Mouse (Mus musculus) urinary bladder, adult 2 months (tissue): ENCODE data around the gene Olfr313. TPM values are rescaled to one million over a fixed set of nuclear protein-coding genes. Genes with fewer than 3 reads are reported as not detected.
A peak's percentile ranks its signal among the peaks of the same experiment; 100 is the strongest.
"Not testable (repeated sequence)": the region's sequence is repeated elsewhere in the genome, so short reads cannot be mapped to it uniquely, and the experiment has no call there.

ENCODE experiments used
- DNase-seq: peaks from one replicate; pipeline ENCODE4 v3.0.0; 2022; ENCODE audit warnings: low spot score
- polyA plus RNA-seq: library from polyadenylated mRNA; depleted of rRNA; stranded (reverse); fragments of >200 nt; gene quantifications from 2 replicates; pipeline ENCODE4 v1.2.3, GENCODE M21; 2012; rRNA removed

Gene Olfr313
- 0.01 TPM in 1 of 2 replicates, not detected in the other for polyA plus RNA-seq

DNA sequence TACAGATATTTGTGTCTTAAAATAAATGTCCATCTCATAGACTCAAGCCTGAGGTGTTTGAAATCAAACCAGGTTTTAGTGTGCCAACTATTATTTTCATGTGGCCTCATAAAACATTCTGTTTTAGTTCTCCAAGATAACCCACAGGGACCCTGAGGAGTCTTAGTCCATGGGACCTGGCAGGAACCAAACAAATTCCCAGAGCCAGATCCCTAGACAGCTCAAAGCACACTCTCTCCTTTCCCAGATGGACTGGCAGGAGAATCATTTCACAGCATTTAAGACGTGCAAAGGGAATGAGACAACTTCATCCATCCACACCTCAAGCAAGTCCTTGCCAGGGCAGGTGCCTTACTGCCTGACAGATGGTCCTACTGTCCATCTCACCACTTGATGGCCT is at the start of gene Olfr313:
Gene Olfr313, plus strand, starts transcription at position 301 of the 400 bp plus-strand sequence.
- DNase-seq: not testable (repeated sequence)

DNA sequence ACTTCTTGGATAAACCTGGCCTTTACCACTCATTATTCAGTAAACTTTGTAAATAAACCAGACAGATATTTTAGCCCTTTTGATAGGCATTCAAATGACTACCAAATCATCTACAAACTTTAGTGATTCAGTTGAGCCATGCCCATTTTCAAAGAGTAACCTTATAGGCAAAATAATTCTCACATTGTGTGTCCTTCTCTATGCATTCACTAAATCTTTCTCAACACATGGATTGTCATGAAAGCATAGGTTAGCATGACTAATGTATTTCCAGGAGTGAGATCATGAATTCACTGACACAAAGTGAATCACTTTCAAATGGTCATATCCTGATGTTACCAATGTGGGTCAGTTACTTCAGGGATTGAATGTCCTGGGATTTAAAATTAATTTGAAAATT is 41.9 kb upstream of the Olfr313 start, which contains the start of gene Olfr315:
Gene Olfr315, plus strand, starts transcription at position 301 of the 400 bp plus-strand sequence.
- DNase-seq: no peak

DNA sequence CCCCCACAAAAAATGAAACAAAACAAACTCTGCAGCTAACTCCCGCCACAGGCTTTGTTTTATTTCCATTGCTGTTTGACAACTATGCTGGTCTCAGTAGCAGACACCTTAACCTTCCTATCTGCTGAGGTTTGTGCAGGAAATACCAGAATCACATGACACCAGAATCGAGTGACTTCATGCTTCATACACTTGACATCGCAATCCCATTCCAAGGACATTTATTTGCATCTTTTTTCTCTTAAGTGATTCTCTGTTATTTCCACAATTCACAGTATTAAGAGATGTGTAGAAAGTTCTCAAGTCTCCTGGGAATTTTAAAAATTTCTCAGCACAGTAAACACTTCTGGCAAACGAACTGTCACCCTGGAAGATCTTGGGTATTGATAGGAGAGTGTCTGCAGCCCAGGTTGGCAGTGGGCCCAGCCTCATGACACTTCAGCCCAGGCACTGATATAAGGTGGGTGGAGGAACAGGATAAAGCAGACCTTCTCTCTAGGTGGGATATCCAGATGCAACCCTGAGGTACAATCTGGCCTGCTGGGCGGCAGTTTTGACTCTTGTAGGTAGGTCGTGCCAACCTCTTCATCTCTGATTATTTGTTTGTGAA is 32.2 kb upstream of the Olfr313 start, which contains the start of gene Olfr314:
Gene Olfr314, plus strand, starts transcription at position 473 of the 610 bp plus-strand sequence.
- no peak for DNase-seq

DNA sequence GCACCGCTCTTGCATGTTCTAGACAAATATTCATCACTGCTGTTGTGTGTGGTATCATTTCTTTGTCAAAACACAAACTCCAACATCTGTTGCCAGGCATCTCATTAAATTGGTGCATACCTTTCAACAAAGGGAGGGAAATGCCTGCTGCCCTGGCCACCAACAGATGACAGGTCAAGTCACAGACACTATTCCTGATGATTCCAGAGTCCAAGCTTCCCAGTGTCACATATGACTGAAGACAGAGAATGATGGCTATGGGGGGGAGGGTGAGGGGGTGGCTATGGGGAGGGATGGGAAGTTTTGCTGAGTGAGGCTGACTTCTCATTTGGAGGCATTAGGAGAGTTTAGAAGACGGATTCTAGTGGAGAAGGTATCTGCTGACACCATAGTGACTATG is 30.6 kb upstream of the Olfr313 start:
- DNase-seq: no peak

DNA sequence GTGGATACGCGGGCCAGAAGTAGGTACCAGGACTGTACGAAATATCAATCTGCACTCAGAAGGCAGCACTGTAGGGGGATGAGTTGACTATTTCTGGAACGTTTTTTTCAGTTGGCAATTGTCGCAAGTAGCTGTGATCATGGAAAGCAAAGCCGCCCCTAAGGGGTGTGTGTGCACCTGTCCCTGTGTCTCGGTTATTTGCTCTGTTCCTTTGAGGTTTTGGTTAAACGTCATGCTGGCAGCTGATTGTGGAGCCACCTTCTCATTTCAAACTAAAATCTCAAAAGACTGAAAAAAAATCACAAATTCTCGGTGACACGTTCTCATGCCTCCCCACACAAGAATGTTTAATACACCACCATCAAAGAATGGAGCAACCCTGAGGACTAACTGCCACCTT is 27.1 kb upstream of the Olfr313 start:
- DNase-seq: no peak

DNA sequence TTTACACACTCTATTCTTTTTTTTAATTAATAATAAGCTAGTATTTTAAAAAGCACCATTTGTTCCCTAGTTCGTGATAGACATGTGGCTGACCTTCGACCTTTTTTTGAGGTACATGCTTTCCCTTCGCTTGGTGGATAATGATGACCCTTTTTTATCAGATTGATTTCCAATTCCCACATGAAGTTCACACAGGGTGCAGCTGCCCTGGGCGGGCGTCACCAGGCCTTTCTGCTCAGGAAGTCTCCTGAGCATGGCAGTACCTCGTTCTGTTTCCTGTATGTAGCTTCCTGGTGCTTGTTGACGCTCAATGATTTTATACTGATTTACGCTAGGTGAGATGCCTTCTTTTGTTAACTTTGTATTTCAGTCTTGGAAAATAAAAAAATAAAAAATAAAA is 26.5 kb upstream of the Olfr313 start:
- DNase-seq: no peak

DNA sequence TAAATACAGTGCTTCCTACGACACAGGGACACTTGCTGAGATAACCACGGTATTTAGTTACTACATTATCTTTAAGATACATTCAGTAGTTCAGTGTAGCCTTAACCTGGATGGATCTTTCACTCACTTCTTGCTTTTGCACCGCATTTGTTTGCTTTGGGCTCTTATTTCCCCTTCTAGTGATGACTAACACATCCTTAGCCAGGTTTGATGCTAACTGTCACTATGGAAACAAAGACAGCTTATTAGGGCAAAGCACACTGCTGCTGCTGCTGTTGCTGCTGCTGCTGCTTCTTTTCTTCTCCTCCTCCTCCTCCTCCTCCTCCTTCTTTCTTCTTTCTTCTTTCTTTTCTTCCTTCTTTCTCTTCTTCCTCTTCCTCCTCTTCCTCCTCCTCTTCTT is 25.3 kb upstream of the Olfr313 start:
- no peak for DNase-seq

DNA sequence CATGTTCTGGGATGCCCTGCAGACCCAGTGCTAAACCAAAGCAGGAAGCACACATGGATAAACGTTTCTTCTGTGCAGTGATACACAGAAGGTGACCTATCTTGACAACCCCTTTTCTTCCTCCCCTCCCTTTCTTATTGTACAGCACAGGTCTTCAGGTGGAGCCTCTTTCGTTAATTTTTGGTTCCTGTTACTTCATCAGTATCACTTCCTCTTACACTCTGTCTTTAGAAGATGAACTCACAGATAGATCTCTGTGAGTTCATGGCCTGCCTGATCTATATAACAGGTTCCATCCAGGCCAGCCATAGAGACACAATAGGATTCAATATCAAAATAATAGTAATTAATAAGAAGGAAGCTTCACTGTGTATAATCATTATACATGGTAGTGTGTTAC is 24.7 kb upstream of the Olfr313 start:
- no peak for DNase-seq

DNA sequence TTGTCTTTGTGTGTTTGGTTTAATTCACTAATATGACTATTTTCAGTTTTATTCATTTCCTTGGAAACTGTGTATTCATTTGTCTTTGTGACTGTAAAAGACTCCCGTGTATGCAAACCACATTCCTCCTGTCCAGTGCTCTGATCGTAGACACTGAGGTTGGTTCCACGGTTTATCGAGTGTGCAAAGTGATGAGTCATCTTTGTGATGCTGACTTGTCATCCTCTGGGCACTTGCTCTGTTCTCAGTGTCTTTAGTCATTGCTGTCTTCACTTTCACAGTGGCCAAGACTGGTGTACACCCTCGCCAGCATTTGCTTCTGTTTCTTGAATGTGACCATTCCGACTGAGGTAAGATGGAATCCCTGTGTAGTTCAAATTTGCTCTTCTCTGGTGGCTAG is 24.2 kb upstream of the Olfr313 start:
- no peak for DNase-seq

DNA sequence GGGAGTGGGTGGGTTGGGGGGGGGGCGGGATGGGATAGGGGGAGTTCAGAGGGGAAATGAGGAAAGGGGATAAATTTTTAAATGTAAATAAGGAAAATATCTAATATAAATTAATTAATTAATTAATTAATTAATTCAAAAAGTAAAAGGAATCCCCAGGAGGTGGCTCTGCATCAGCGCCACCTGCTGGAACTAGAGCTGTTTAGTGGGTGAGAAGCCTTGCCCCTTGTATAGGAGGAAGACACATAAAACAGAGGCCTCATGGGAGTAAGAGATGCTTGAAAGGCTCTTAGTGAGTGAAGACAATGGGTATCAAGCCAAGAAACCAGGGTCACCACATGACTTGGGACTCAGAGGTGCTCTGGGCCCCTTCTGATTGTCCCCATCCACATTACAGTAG is 18.9 kb upstream of the Olfr313 start:
- DNase-seq: no peak

DNA sequence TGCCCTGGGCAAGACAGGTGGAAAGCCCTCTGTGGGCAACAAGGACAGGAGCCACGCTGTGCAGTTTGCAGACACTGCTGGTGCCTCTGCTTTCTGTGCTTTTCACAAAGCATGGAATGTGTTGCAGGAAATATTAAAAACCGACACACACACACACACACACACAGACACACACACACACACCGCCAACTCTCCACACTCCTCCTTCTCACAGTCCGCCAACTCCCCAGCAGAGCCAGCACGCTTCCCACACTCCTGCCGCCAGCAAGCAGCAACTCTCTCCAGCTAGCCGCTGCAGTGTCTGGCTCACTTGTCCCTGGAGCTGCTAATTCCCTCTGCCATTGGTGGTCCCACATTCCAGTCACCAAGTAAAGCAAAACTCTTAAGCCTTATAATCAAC is 17.9 kb upstream of the Olfr313 start:
- DNase-seq: no peak

DNA sequence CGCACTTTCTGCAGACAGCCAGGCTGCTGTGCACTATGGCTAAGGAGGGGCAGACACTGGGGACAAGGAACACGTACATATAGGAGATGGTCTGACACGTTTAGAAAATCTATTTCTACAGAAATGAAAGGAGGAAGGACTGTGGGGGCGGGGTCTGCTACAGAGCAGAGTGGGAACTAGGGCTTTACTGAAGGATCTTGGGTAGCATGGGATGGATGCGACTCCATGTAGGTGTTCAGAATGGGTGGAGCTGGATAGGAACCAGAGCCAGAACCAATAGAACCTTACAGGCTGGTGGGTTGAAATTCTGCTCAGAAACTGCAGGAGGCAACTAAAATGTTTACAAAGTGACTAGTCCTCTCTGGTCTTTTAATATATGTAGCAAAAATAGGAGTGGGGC is 15.1 kb upstream of the Olfr313 start:
- DNase-seq: no peak

DNA sequence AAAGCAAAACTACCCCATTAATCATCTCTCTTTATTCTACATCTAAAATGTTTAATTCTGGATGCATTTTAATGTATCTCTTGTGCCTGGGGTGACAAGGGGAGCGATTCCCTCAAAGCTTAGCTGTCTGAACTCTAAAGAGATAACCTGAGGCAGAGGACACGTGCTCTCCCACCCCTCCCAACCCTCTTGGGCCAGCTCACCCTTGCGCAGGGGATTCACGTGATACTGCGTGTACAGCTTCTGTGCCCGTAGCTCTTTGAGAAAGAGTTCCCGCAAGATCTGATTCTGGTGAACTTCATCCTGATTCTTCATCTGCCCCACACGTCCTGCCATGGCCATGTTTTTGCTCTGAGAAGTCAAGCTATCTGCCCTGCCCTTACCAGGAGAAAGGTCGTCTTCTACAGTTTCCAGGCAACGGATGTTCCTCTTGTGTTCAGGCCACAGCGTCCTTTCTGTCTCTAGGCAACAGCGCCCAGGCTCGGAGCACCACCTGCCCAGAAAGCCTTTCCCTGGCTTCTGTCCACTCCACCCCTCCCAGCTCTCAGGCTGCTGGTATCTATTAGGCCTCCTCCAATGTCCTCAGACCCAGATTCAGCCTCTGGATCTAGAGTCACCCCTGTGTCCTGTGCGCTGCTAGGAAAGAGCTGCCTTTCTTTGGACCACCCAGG is 13.1 kb upstream of the Olfr313 start, which contains the start of gene Fam183b:
Gene Fam183b, minus strand, starts transcription at position 403 of the 671 bp plus-strand sequence.
- no peak for DNase-seq

DNA sequence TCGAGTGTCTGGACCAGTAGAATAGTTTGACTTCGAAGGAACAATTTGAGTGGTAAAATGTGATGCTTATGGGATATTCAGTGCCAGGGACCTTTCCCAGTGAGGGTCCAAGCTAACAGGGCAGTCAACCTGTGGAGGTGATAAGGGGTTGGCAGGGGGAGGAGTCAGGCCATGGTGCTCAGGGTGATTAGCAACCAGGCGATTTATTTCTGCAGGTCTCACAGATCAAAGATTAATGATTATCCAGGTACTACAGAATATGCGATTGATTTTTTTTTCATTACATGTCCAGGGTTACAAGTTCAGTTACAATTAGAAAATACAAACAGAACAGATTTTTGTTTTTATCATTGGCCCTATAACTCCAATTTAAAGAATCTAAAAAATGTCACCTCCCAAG is 10.9 kb upstream of the Olfr313 start:
- no peak for DNase-seq

DNA sequence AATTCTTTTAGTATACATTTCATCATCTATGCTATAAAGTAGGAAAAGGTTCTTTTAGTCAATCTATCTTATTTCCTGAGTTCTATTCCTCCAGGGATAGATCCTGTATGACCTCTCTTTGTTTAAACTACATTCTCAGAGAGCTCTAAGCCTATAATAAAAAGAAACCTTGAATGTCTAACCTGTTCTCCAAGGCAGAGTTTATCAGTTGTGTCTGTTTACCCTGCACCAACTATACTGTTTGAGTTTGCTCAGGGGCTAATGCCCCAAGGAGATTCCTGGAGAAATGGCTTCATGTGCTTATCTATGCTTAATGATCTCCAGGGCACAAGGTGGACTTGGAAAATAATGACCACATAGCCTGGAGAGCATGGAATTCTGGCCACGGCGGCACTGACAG is 10.4 kb upstream of the Olfr313 start:
- DNase-seq: no peak

DNA sequence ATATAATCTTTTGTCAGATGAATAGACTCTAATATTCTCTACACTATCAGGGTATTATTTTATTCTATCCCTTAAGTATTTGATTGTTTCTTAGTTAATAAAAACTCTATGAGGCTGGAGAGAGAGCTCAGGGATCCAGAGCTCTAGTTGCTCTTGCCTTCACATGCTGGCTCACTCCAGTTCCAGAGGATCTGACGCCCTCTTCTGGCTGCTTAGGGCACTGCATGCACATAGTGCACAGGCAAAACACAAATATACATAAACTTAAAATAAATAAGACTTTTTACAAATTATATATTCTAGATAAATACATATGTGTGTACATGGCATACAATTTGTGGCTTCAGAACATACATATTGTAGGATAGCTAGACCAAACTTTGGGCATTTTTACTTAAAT is 2.8 kb upstream of the Olfr313 start:
- DNase-seq: no peak

DNA sequence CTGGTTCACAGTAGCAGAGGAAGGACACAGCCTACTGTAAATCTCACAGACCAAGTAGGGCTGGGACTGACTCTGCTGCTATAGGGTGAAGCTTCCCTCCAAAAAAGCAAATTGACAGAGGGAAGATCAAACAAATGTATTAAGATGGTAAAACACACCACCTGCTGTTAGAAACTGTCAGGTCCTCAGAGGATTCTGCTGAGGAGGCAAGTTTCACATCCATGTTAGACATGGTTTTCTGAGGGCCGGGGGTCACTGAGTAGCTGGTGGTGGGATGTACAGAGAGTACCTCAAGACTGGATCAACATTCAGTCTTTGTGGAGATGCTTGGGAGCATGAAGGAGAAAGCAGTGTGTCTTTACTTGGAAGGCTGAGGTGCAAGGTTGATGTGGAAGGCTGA is 876 bp downstream of the Olfr313 start:
- no peak for DNase-seq

DNA sequence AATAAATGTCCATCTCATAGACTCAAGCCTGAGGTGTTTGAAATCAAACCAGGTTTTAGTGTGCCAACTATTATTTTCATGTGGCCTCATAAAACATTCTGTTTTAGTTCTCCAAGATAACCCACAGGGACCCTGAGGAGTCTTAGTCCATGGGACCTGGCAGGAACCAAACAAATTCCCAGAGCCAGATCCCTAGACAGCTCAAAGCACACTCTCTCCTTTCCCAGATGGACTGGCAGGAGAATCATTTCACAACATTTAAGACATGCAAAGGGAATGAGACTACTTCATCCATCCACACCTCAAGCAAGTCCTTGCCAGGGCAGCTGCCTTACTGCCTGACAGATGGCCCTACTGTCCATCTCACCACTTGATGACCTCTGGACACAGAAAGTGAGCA is 14.1 kb downstream of the Olfr313 start, which contains the start of gene Olfr312:
Gene Olfr312, plus strand, starts transcription at position 301 of the 400 bp plus-strand sequence.
- DNase-seq: not testable (repeated sequence)

DNA sequence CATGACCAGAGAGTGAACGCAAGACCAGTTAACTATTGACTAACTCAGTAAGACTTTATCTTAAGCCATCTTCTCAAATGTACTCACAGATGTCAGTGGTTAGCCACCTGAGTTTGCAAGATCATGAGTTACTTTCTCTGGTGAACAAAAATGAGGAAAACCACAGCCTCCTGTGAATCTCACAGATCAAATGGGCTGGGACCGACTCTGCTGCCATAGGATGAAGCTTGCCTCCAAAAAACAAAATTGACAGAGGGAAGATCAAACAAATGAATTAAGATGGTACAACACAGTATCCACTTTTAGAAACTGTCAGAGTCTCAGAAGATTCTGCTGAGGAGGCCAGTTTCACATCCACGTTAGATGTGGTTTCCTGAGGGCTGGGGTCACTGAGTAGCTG is 15.0 kb downstream of the Olfr313 start:
- DNase-seq: no peak

DNA sequence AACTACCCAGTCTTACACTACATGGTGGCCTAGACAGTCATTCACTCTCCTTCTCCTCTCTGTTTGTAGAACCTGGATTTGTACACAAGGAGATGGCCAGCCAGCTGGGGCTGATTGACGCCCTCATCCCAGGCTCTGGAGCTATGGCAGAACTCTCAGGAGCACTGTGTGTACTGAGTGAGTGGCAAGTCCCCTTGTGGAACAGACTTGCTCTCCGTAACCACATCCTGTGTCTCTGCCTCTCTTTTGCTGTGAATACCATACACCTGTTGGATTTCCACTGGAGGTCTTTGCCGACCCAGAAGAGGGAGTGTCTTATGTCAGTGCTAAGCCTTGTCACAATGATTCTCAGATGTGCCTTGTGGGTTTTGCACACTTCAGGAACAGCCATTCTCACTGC is 17.7 kb downstream of the Olfr313 start:
- DNase-seq: not testable (repeated sequence)

DNA sequence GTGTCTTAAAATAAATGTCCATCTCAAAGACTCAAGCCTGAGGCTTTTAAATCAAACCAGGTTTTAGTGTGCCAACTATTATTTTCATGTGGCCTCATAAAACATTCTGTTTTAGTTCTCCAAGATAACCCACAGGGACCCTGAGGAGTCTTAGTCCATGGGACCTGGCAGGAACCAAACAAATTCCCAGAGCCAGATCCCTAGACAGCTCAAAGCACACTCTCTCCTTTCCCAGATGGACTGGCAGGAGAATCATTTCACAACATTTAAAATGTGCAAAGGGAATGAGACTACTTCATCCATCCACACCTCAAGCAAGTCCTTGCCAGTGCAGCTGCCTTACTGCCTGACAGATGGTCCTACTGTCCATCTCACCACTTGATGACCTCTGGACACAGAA is 24.2 kb downstream of the Olfr313 start, which contains the start of gene Olfr311:
Gene Olfr311, plus strand, starts transcription at position 301 of the 400 bp plus-strand sequence.
- DNase-seq: not testable (repeated sequence)

DNA sequence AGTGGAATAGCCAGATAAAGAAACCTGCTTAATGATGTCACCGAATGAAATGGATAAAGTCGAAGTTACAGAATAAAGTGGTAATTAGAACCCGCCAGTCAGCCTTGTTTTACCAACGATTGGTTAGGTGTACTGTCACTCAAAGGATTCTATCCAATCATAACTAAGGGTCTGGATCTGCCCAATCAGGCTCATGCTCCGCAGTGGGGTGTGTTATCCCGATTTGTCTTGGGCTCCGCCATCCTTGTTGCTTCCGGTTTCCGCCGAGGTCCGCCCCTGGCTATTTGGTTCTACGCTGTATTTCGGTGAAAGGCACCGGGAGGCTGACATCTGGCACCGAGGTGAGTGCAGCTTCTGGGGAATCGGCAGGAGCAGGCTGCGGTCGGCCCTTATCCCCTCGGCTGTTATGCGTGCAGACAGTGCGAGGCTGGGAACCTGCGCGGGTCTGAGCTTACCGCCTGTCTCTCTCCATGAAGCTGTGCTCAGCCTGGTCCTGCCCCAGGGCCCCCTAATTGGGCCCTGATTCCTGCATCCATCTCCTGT is 32.2 kb downstream of the Olfr313 start, which contains the start of gene Gm12258:
Gene Gm12258, plus strand, starts transcription at position 240 of the 543 bp plus-strand sequence.
- DNase-seq: peak; percentile 47

DNA sequence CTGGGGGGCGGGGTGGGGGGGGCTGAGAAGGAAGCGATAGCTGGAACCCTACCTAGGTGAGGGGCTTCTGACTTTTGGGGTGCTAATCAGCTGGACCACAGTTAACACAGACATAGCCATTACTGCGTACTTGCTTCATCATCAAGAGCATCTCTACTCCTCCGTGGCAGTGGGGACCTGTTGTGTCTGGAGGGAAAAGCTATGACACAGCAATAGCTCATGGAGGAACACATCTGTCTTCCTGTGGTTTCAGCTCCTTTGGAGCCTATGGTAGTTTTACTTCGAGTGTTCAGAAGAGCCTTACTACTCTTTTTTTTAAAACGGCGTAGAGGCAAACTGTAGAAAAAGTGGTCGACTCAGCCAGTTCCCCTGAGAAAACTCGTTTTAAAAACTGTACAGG is 32.8 kb downstream of the Olfr313 start:
- DNase-seq: no peak
